Mouse (Mus musculus): ENCODE results near the gene Ier2.
A peak's percentile ranks its signal among the peaks of the same experiment; 100 is the strongest.

Ier2 gene

DNA sequence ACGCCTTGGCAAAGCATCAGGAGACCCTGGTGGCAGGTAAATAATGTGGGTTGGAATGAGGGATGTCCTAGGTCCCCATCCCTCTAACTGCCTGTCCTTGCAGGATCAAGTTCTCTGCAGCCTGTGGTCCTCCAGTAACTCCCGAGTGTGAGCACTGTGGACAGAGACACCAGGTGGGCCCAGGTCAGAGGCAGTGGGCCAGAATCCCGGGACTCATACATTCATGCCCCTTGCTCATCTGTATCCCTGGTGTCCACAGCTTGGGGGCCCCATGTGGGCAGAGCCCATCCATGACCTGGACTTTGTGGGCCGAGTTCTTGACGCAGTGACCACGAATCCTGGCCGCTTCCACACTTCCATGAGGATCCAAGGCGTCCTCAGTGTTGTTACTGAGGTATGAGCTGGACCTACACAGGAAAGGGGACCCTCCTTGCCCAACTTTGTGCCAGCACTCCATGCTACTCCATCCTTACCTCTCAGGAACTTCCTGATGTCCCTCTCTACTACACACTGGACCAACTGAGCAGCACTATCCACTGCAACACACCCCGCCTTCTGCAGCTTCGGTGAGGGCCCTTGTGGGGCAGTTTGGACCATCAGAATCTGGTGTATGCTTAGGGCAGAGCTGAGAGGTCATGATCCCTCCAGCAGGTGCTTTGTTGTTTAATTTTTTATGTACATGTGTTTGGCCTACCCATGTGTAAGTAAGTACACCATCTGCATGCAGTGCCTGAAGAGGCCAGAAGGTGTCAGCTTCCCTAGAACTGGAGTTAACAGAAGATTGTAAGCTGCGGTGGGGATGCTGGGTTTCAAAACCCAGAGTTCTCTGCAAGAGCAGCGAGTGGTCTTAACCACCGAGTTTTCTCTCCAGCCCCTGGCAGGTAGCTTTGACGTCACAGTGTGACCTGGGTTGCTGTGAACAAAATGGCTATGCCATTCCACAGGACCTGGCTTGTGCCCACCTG lies 34.8 kb upstream of the Ier2 start:
- peak; percentile 76 to 78 for DNase-seq

DNA sequence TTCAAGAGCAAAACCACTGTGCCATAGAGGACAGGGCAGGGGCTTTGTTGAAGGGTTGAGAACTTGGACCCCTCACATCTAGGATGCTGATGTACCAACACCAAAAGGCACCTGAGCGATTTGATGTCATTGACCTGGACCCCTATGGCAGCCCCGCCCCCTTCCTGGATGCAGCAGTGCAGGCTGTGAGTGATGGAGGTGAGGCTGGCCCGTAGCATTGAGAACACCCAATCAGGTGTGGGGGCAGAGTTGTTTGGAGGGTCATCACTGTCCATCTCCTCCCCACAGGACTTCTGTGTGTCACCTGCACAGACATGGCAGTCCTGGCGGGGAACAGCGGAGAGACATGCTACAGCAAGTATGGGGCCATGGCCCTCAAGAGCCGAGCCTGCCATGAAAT lies 32.5 kb upstream of the Ier2 start:
- no peak for DNase-seq

DNA sequence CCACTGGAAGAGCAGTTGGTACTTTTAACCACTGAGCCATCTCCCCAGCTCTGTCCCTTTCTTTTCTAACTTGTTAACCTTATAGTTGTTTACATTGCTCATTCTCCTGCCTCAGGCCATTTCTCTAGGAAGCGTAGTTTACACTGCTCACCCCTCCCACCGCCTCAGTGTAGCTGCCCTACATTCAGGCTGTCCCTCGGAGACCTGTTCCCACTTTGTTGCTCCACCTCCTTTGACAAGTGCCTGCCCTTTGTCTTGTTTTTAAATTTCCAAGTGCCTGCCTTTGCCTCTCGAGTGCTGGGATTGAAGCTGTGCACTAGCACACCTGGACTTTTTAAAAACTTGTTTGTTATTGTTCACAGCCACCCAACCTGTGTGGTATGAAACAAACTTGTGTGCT lies 30.7 kb upstream of the Ier2 start:
- DNase-seq: no peak

DNA sequence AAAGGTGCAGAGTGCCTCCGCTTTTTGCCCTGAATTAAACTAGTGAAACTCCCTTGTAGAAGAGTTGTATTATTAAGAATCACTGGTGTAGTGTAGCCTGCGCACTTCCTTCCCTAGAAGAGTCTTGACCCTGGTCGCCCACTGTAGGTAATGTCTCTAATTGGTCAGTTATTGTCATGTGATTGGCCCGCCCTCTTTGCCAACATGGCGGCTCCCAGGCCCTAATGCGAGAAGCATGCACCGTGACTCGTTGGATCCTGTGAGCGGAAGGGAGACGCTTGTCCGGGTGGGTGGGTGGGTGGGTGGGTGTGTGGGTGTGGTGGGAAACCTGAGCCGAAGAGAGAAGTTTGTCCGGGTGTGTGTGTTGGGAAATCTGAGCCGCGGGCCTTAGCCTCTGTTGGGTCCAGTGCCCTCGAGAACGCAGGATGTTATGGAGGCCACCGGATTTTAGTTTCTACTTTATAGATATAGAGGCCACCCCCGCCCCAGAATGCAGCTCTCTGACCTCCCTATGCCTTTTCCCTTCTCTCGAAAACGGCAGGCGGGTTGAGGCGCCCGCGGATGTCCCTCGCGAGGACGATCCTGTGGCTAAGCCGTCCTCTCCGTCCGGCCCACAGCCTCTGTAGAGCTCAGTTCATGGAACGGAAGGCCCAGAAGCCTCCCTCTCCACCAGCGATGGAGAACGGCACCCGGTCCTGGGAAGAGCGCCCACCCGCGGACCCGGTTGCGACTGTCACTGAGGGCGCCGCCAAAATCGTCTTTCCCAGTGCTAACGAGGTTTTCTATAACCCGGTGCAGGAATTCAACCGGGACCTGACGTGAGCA lies 26.7 kb upstream of the Ier2 start:
- peak; percentile 88 to 92 for DNase-seq

DNA sequence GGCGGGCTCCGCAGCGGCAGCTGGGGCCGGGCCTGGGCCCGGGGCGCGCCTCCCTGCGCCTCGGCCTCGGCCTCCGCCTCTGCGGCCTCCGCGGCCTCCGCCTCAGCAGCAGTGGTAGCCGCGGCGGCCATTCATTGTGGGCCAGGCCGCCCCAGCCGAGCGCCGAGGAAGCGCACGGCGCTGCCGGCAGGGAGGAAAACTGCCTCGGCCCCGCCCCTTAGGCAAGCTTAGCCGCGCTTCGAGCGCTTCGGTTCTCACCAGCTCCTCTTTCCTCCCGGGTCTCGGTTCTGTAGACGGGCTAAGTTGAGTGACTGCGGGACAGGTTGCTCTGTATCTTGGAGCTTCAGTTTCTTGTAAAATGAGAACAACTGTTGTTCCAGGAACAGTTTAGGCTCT lies 25.1 kb upstream of the Ier2 start, which contains the start of gene Nacc1:
Nacc1 (minus strand) TSS at position 158 of the 396 bp plus-strand sequence.
- peak; percentile 93 to 96 for DNase-seq

DNA sequence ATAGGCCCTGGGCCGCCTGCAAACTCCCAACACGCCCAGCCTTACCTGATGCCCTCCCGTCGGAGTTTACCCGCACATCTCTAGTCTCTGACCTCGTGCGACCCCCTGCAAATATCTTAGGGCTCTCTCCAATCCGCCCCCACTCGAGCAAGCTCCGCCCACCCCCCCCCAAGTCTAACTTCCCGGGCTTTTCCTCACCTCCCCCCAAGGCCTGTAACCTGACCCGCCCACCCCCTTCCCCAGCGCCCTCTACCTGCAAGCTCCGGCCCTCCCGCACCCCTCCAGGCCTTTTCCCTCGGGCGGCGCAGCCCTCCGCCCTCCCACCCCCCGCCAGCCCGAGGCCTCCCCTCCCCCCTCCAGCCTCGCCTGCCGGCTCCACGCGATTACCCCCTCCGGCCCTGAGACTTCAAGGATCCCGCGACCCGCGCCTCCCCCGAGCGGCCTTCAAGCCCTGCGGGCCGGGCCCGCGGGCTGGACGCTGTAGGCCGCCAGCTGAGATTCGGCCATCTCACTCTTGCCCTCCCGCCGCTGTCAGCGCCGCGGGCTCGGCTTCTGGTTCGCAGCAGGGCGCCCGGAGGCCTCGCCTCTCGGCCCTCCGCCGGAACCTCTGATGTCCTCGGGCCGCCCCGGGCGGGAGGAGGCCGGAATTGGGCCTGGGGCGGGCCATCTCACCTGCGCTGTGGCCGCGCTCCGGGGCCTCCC lies 24.5 kb upstream of the Ier2 start:
- peak; percentile 60 to 74 for DNase-seq

DNA sequence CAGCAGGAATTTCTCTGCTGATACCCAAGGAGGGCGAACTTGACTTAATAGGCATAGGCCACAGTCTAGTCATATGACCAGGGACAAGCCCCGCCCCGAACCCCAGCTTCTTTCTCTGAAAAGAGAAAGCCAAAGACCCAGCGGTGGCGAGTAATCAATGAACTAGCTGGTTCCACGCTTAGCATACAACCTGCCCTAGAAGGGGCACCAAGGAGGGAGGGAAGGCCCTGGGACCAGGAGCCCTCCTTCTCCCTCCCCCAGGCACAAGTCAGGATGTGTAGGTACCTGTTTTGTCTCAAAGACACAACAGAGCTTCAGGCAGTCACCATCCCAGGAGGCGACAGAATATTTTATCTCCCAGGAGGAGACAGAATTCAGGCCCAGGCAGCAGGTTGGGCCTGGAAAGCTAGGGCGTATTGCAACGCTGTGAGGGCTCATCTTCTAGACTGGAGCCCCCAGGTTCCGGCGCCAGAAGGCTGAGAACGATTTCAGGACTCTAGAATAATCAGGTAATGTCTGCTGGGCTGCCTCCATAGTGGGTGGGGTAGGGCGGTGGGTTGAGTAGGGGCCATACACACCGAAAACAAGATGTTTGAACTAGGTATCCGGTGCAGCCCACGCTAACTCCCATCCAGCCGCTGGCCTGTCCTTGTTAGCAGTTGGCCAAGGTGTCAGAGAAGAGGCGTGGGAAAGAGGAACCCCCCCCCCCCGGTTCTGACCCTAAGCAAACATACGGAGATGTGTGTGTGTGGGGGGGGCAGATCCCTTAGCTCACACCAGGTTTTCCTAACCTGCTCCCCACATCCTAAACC lies 23.7 kb upstream of the Ier2 start, which contains the start of gene Trmt1:
Trmt1 (plus strand) TSS at position 117 of the 812 bp plus-strand sequence.
- DNase-seq: peak; percentile 52 to 67

DNA sequence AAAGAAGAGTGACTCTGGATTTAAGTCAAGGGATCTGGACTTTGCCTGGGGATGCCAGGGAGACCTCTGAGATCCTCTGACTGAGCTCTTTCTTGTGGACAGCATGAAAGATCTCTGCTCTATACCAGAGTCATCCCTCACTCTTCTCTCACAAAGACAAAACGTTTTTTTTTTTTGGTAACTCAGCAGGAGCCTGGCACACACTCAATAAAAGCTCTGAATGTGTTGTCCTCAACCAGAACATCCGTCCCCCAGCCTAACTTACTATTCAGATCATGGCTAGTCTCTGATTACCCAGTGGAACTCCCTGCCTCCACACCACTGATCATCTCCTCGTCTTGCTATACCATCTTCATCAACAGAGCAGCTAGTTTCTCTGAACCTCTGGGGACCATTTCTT lies 21.9 kb upstream of the Ier2 start:
- DNase-seq: no peak

DNA sequence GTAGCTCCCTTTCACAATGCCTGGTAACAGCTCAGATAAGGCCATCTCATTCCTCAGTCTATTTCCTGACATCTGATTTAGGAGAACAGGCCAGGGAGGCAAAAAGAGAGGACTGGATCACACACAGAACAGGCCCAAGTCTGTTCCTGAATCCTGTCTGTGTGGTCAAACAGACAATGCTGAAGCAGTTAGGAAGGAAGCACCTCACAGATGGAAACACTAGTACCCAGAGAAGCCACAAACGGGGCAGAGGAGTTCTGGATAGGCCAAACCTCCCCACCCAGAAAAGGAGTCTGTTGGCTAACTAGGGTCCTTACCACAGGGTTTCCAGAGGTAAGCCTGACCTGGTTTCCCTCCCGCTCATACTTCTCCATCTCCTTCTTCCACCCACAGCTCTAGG lies 19.6 kb upstream of the Ier2 start:
- DNase-seq: no peak

DNA sequence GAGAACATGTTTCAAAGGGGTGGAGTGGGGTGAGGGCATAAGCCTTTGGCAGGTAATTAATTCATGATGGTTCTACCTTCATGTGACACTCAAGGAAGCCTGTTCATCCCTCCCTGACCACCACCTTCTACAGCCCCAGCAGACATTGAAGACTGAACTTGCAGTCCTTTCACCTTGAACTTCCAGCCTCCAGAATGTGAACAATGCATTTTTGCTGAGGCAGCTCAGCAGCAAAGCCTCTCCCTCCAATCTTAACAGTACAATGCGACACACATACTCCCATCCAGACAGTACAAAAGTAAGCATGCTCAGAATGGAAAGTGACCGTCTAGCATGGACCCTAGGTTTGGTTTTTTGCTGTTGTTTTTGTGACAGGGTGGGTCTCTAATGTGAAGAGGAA lies 18.8 kb upstream of the Ier2 start:
- DNase-seq: no peak

DNA sequence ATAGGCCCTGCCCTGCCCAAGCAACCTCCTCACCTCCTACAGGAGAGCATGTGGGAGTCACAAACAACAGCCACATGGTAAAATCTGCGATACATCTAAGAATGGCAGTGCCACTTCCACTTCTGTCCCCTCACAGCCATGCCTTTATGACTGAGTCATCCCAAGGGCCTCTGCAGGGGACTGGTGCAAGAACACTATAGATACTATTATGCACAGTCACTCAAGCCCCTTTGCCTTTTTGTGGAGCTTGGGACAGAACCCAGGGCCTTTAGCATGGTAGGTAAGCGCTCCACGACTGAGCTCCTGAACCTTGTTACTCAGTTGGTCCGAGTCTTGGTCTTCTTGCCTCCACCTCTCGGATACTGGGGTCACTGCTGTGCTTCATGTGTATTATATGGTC lies 14.7 kb upstream of the Ier2 start:
- no peak for DNase-seq

DNA sequence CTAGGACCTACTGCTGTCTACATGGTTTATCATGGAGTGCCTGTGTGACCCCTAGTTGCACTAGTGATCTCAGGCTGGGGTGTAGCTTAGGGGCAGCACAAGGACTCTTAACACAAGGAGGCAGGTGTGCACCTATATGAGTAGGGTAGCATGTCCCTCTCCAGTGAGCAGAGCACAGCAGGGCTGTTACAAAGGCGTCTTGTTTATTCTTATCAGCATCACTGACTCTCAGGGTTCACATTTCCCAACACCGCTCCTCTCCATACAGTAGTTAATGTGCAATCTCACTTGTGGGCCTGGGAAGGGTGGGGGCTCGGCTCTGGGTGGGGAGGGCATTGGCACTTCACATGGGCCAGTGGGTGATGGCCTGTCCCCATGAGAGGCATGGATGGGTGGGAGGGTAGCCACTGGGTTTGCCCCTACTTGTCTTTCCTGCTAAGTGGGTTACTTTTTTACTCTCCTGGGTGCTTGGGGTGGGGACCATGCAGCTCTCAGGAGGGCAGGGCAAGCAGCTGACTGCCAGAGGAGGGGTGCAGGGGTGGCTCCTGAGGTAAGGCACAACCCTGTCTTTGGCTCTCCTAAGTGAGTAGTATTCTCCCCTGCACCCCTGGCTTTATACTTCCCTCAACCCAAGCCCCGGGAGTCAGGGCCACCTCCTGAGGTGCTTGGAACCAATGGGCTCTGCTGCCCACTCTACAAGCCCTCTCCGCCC lies 7.8 kb upstream of the Ier2 start:
- peak; percentile 15 to 30 for DNase-seq

DNA sequence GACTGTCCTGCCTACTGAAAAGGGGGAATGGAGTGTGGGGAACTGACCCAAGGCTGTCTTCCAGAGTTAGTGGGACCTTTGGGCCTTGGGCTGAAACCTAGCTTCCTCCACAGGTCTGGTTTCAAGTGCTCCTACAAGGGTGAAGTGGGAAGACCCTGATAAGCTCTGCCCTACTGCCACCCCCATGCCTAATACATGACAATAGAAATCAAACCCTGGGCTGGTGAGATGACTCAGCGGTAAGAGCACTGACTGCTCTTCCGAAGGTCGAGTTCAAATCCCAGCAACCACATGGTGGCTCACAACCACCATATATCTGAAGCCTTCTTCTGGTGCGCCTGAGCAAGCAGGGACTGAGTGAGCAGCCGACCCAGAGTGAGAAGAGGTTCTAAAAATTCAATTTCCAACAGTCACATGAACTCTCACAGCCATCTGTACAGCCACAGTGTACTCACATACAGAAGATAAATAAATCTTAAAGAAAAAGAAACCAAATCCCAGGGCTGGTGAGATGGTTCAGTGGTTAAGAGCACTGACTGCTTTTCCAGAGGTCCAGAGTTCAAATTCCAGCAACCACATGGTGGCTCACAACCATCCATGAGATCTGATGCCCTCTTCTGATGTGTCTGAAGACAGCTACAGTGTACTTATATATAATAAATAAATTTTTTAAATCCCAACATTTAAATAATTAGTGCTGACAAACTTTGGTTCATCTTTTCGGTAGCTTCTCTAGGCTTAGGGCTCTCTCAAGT lies 6.3 kb upstream of the Ier2 start:
- no peak for DNase-seq

DNA sequence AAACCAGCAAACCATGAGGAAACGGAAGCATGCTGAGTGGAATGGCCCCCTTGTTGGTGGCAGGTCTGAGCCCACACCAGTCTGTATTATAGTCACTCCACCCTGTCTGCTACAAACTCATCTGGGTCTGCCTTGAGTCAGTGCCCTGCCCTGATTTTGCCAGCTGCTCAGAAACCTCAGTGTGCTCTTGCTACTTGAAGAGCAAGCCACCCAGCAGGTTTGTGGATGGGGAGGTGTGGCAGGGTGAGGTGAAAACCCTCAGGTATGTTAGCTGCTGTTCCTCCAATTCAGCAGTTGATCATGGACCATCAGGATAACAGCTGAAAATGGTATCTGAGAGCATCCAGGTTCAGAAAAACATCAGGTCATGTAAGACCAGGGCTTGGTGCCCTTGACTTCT lies 5.4 kb upstream of the Ier2 start:
- no peak for DNase-seq

DNA sequence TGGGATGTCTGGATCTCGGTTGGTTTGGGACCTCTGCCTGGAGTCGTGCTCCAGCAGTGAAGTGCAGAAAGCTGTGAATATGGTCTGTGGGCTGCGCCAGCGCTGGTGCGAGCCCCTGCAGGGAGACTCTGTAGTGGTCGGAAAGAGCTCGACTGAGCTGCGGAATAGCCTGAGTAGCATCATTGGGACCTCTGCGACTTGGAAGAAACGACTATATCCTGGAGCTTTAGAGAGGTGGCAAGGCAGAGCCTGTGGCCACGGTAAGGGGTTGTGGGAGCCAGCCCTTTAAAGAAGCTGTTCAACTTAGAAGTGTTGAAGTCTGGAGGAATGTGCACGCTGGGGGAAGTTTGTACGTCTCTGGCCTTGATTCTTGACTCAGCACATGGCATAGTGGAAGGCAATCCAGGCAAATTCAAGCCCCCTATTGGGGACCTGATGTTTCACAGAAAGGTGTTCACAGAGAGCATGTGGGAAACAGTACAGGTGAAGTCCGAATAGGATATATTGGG lies 2.8 kb upstream of the Ier2 start:
- DNase-seq: no peak

DNA sequence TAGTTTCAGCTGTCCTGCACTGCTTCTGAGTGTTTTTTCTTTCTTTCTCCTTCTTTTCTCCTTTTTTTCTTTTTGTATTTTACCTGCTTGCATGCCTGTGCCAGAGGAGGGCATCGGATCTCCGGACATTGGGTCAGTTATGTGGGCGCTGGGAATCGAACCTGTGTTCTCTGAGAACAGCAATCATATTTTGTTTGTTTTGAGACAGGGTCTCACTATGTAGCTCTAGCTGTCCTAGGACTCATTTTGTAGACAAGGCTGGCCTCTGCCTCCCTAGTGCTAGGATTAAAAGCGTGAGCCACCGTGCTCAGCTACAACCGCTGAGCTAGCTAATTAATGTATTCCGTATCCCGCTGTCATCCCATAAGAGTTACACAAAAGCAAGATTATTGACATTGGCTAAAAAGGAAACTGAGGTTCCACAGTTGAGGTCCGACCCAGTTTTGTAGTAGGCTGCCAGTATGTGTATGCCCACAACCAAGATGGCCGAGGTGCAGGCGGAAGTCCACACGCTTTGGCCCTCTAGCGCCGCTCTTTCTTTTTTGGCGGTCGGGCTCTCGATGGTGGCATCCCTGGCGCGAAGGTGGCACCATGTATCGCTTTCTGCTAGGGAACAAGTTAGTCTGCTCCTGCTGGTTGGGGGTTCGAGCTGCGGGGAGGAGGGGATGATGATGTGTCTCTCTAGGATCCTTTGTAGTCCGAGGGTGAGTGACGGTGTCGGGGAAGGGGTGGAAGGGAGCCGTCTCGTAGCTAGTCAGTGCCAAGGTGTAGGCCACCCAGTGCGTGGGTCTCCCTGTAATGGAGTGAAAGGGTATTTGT lies 2.1 kb upstream of the Ier2 start:
- peak; percentile 85 to 91 for DNase-seq

DNA sequence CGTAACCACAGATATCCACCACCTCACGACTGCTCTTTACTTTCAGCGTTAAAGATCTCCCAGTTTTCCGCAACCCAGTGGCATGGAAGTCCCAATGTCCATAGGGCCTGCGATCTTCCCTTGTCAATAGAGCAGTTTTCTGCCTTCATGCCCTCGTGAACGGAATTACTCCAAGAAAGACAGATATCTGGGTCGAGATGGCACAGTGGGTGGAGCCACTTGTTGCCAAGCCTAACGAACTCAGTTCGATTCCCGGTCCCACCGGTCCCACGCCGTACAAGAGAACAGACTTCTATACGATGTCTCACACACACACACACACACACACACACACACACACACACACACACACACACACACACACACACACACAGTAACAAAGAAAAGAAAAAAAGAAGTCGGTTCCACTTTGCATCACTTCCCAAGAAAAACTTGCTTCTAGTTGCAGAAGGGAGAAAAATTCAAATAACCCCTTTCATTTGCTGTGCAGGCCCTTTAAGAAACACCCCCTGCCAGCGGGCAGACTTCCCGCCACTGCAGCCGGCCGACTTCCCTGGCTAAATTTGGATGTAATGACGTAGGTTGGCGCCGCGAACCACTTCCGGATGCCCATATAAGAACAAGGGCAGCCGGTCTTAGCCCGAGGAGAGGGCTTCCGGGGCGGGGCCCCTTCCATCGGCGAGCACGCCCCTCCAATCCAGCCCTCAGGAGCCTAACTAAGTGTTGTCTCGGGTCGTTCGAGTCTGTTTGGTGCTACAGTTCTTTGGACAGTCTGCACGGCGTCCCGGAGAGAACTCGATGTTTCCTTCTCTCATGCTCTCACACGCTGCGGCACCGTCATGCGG lies 1.1 kb upstream of the Ier2 start:
- DNase-seq: peak; percentile 96 to 98

DNA sequence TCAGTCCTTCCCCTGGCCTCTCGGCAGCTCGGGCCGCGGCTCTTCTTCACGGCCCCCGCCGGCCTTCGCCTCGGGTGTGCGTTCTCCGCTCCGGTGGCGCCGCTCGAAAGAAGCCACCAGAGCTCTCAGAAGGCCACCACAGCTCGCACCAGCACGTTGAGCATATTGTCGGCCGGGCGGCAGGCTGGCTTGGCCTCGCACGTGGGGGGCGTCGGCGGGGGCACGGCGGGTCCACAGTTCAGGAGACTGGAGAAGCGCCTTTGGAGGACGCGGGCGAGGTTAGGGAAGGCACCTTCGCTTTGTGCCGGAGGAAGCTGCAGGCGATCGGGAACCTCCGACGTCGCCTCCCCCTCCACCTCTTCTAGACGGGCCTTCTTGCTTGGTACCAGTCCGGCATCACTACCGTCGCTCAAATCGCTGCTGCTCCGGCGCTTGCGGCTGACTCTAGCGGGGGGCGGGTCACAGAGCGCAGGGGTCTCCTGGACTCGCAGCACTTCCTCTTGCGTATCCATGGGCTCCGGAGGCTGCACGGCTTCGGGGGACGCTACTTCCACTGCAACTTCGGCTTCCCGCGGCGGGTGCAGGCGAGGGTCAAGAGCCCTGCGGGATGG lies 586 bp downstream of the Ier2 start:
- DNase-seq: peak; percentile 69 to 82
